28 mouse cellular contexts compared by ENCODE assay signal in genomic region chr14:55193354-55193753, GRCm38 (mm10). TPM values are rescaled to one million over a fixed set of nuclear protein-coding genes. Genes with fewer than 3 reads are reported as not detected.
A peak's percentile ranks its signal among the peaks of the same experiment; 100 is the strongest.
DNase-seq lines count a peak whose midpoint lies in the region; ATAC-seq and TF ChIP-seq lines count a peak whose summit lies in the region.
"Had no signal": no experiment of that assay in that cellular context is flagged by ENCODE, and none has a peak within 500 bp of the region (broad histone marks: within the 10 kb centered on the region; RNA-seq: fewer than 3 reads in every experiment).

No protein-coding gene starts in this region.

- no peak for TF ChIP-seq RAD21 in CH12.LX (IDR thresholded peaks at IDR 0.05; ENCODE audit: low read depth, low read length)

- no peak for TF ChIP-seq EP300 in liver, postnatal 0 days (IDR thresholded peaks at IDR 0.05; ENCODE audit: low read depth)
- TF ChIP-seq EP300 in CH12.LX (IDR thresholded peaks at IDR 0.05; ENCODE audit: low read length): no peak

- no peak overlapping the region for H3K4me3 ChIP-seq in liver, postnatal 0 days (ENCODE audit: low read depth, low read length)
- no peak overlapping the region for H3K4me3 ChIP-seq in liver, embryonic 11.5 days (ENCODE audit: low read depth, low read length)
- no peak overlapping the region for H3K4me3 ChIP-seq in CH12.LX (replicated peaks in 1 of 3; ENCODE audit: low read depth in 2 of 3, low read length in 2 of 3, poor library complexity in 1 of 3)
- H3K4me3 ChIP-seq: embryonic facial prominence, embryonic 12.5 days; heart, embryonic 10.5 days; hindbrain, embryonic 12.5 days; limb, embryonic 10.5 days; stomach, embryonic 15.5 days had no signal

- H3K27ac ChIP-seq in liver, postnatal 0 days (ENCODE audit: low read depth): no peak overlapping the region
- no peak overlapping the region for H3K27ac ChIP-seq in liver, embryonic 11.5 days (ENCODE audit: low read depth, low read length)
- no peak overlapping the region for H3K27ac ChIP-seq in CH12.LX (ENCODE audit: insufficient read depth, low read depth)
- H3K27ac ChIP-seq: embryonic facial prominence, embryonic 12.5 days; heart, embryonic 10.5 days; hindbrain, embryonic 12.5 days; kidney, postnatal 0 days; limb, embryonic 10.5 days; stomach, embryonic 15.5 days had no signal

- H3K79me2 ChIP-seq in CH12.LX (replicated peaks; ENCODE audit: control insufficient read depth, extremely low read depth, insufficient read depth, poor library complexity, severe bottlenecking): no peaks in the 10 kb centered on the region

- H3K4me2 ChIP-seq in liver, postnatal 0 days (ENCODE audit: low read depth, low read length): peak overlapping the region; percentile 51
- no peak overlapping the region for H3K4me2 ChIP-seq in liver, embryonic 11.5 days
- no peak overlapping the region; the same call in 1 of the 2 replicates for H3K4me2 ChIP-seq in CH12.LX (ENCODE audit: insufficient read depth, low read depth, poor library complexity, severe bottlenecking)
- H3K4me2 ChIP-seq: embryonic facial prominence, embryonic 12.5 days; hindbrain, embryonic 12.5 days; lung, embryonic 14.5 days had no signal

- no peak for ATAC-seq in CD4-positive, CD25-positive, alpha-beta regulatory T cell, adult 4 months
- no peak for ATAC-seq in liver, postnatal 0 days
- no peak for ATAC-seq in liver, embryonic 11.5 days (replicated peaks; ENCODE audit: low FRiP score)
- ATAC-seq in megakaryocyte, adult 5-6 weeks (ENCODE audit: poor library complexity, severe bottlenecking): peak; percentile 38
- ATAC-seq: forebrain, postnatal 0 days had no signal

- DNase-seq in CD4-positive, CD25-positive, alpha-beta regulatory T cell, adult 2 months (ENCODE audit: low read depth, low spot score): peak; percentile 16
- DNase-seq in liver, postnatal 0 days: no peak
- no peak for DNase-seq in liver, embryonic 11.5 days (ENCODE audit: low spot score)
- DNase-seq in CH12.LX (ENCODE audit: extremely low read depth): no peak
- no peak for DNase-seq in natural killer cell, adult 2 months (ENCODE audit: low spot score in 2 of 2)
- DNase-seq in layer of hippocampus, adult 9-11 months: no peak
- DNase-seq: adrenal gland, postnatal 25 days; cerebellum, adult 11 months; cerebellum, postnatal 10 days; forebrain, postnatal 0 days; liver; lung, embryonic 14.5 days had no signal

- H3K36me3 ChIP-seq in liver, postnatal 0 days (replicated peaks; ENCODE audit: insufficient read depth, low read length): no peaks in the 10 kb centered on the region
- no peaks in the 10 kb centered on the region for H3K36me3 ChIP-seq in liver, embryonic 11.5 days (ENCODE audit: control insufficient read depth, insufficient read depth, low read length)
- no peaks in the 10 kb centered on the region for H3K36me3 ChIP-seq in CH12.LX (replicated peaks in 1 of 2; ENCODE audit: control insufficient read depth in 1 of 2, insufficient read depth in 1 of 2, low read length in 1 of 2)
- H3K36me3 ChIP-seq: embryonic facial prominence, embryonic 12.5 days; heart, embryonic 10.5 days; hindbrain, embryonic 12.5 days; limb, embryonic 10.5 days; stomach, embryonic 15.5 days had no signal

- 29% methylated on average over 8 of the region's 8 CpGs for WGBS in liver, postnatal 0 days (ENCODE audit: insufficient replicate concordance)
- WGBS in liver, embryonic 11.5 days: 49% methylated on average over 8 of the region's 8 CpGs

- no peaks in the 10 kb centered on the region for H3K27me3 ChIP-seq in liver, postnatal 0 days (ENCODE audit: insufficient read depth, low read length)
- 0 out of 2 replicates have a peak, but pooled peaks cover 2% of the 10 kb centered on the region for H3K27me3 ChIP-seq in liver, embryonic 11.5 days (replicated peaks; ENCODE audit: control insufficient read depth, insufficient read depth, low read length)
- peaks cover 8% of the 10 kb centered on the region for H3K27me3 ChIP-seq in CH12.LX (replicated peaks)
- H3K27me3 ChIP-seq: embryonic facial prominence, embryonic 12.5 days; stomach, embryonic 15.5 days had no signal

- dilution Hi-C loops in CH12.LX (cut with MboI; ENCODE audit: extremely low pct_ligation_motif_present, extremely low pct_unique_long_range_greater_than_20kb, low sequenced_read_pairs): no loop called here

- H3K9ac ChIP-seq in liver, postnatal 0 days (replicated peaks): no peak overlapping the region
- H3K9ac ChIP-seq in liver, embryonic 11.5 days (ENCODE audit: low read depth, low read length): no peak overlapping the region
- H3K9ac ChIP-seq in CH12.LX (ENCODE audit: insufficient read depth, low read depth): 0 out of 2 replicates have a peak overlapping the region, but pooled peaks have one; percentile 3
- H3K9ac ChIP-seq: embryonic facial prominence, embryonic 12.5 days; forebrain, postnatal 0 days; hindbrain, embryonic 12.5 days; lung, embryonic 14.5 days; stomach, embryonic 15.5 days had no signal

- in situ Hi-C loops in CH12.LX (cut with MboI; ENCODE audit: low pct_ligation_motif_present, low pct_unique_long_range_greater_than_20kb, low sequenced_read_pairs): no loop called here

- H3K4me1 ChIP-seq in liver, postnatal 0 days (ENCODE audit: insufficient read depth): no peaks in the 10 kb centered on the region
- H3K4me1 ChIP-seq in liver, embryonic 11.5 days (replicated peaks; ENCODE audit: control insufficient read depth, insufficient read depth, low read length): no peaks in the 10 kb centered on the region
- peaks cover 4 to 5% of the 10 kb centered on the region in 2 experiments; a peak in 1 of 4 replicates for H3K4me1 ChIP-seq in CH12.LX (ENCODE audit: control insufficient read depth in 1 of 2, insufficient read depth in 2 of 2)
- H3K4me1 ChIP-seq: stomach, embryonic 15.5 days had no signal

- TF ChIP-seq CTCF in liver, postnatal 0 days (IDR thresholded peaks at IDR 0.05; ENCODE audit: low read depth): no peak
- no peak for TF ChIP-seq CTCF in CH12.LX (conservative IDR thresholded peaks at IDR 0.05 in 1 of 2, IDR thresholded peaks at IDR 0.05 in 1 of 2; ENCODE audit: low read depth in 2 of 2, low read length in 2 of 2)

- H3K9me3 ChIP-seq in liver, postnatal 0 days (ENCODE audit: low read length): no peaks in the 10 kb centered on the region
- no peaks in the 10 kb centered on the region for H3K9me3 ChIP-seq in liver, embryonic 11.5 days (ENCODE audit: control insufficient read depth, low read length)
- no peaks in the 10 kb centered on the region for H3K9me3 ChIP-seq in CH12.LX (replicated peaks; ENCODE audit: low read length)
- H3K9me3 ChIP-seq: embryonic facial prominence, embryonic 12.5 days; heart, embryonic 10.5 days; hindbrain, embryonic 12.5 days; limb, embryonic 10.5 days; stomach, embryonic 15.5 days had no signal

- TF ChIP-seq POLR2A in CH12.LX (IDR thresholded peaks at IDR 0.05; ENCODE audit: low read depth, low read length): no peak

TF ChIP-seq in CH12.LX, 34 proteins besides CTCF, POLR2A, EP300 and RAD21:
- TF ChIP-seq TCF12 (IDR thresholded peaks at IDR 0.05; ENCODE audit: low read depth, low read length) (no peak), JUN (IDR thresholded peaks at IDR 0.05; ENCODE audit: insufficient read depth, low read depth, low read length) (no peak), USF2 (conservative IDR thresholded peaks at IDR 0.05; ENCODE audit: low read depth, low read length) (no peak), MAX (IDR thresholded peaks at IDR 0.05; ENCODE audit: low read length) (no peak), CHD1 (IDR thresholded peaks at IDR 0.05; ENCODE audit: low read depth, low read length) (no peak), MEF2A (IDR thresholded peaks at IDR 0.05; ENCODE audit: borderline replicate concordance, low read depth, low read length) (no peak), ZC3H11A (IDR thresholded peaks at IDR 0.05; ENCODE audit: low read depth, low read length) (no peak), MAFK (IDR thresholded peaks at IDR 0.05; ENCODE audit: insufficient replicate concordance, low read length) (no peak)

RNA-seq across cellular contexts. Expression of gene Dhrs2, which starts 28.5 kb away (rescaled TPM):
- not detected for polyA plus RNA-seq in CD4-positive, CD25-positive, alpha-beta regulatory T cell, adult 4 months (2017; shearing (Covaris generic))
- not detected in 2 replicates for polyA plus RNA-seq in liver, postnatal 0 days (2015; fragmentation: Nextera tagmentation; extraction: Ambion mirVana)
- polyA plus RNA-seq in liver, embryonic 11.5 days (2014; fragmentation: Nextera tagmentation; extraction: Ambion mirVana): 0.22 TPM in 1 of 2 replicates, not detected in the other
- not detected in 2 replicates for total RNA-seq in CH12.LX (2012; rRNA removed)
- not detected in 2 replicates for total RNA-seq in CH12.LX (2014; rRNA removed)
- polyA plus RNA-seq in CH12.LX (2012; ENCODE audit: insufficient read length, low read depth): not detected in 2 replicates
- not detected in 2 replicates for total RNA-seq in megakaryocyte, adult 5-6 weeks (2015)
- 0.45 TPM in 1 of 2 replicates, not detected in the other for total RNA-seq in megakaryocyte, adult 5-6 weeks (2017)
- total RNA-seq: adrenal gland, postnatal 25 days; ES-E14; layer of hippocampus, postnatal 25 days had no signal
- polyA plus RNA-seq: forebrain, embryonic 11.5 days; heart, embryonic 10.5 days; heart, postnatal 0 days; kidney, adult 2 months; large intestine, adult 2 months; limb, embryonic 10.5 days; neural tube, embryonic 11.5 days; small intestine, adult 2 months had no signal
